Mouse (Mus musculus): ENCODE data around the gene Fam25c. TPM values are rescaled to one million over a fixed set of nuclear protein-coding genes. Genes with fewer than 3 reads are reported as not detected.

The Fam25c gene
- total and polyA plus RNA-seq, 2 experiments from 2014 or later: not detected

DNA sequence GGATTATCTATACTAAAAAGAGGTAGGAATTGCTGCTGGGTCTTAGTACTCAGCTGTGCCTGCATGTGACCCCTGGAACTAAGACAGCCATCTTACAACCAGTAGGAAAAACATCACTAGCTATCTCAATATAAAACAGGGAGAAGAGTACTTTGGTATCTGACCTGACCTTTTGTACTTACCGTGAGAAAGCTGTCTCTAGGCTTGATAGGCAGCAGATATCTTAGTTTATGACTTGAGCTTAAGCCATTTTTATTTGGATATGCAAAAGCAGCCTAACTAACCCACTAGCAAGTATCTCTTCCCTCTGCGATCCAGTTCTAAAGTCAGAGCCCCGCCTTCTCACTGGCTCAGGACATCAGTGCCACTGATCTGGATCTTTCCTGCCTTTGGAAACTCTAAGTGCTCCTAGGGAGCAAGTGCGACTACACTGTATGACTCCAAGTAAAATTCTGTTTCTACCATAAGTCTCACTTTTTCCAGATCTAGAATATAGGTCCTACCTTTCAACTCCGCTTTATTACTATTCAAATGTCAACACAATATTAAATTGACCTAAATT lies 52.5 kb downstream of the Fam25c start:
- no peaks in the 10 kb centered on the region for H3K4me1 ChIP-seq (ENCODE audit: insufficient read depth, low read length)
- no peak for DNase-seq (ENCODE audit: low spot score)
- H3K4me2 ChIP-seq (ENCODE audit: low read depth, low read length, poor library complexity, severe bottlenecking): no peak overlapping the region
- H3K4me3 ChIP-seq (ENCODE audit: low read depth, low read length): no peak overlapping the region
- H3K27ac ChIP-seq (ENCODE audit: low read depth, low read length): no peak overlapping the region
- no peaks in the 10 kb centered on the region for H3K9me3 ChIP-seq (ENCODE audit: low read length)
- no peaks in the 10 kb centered on the region for H3K27me3 ChIP-seq (ENCODE audit: insufficient read depth, low read length)
- H3K36me3 ChIP-seq (ENCODE audit: insufficient read depth, low read length): no peaks in the 10 kb centered on the region
- no peak overlapping the region for H3K9ac ChIP-seq (replicated peaks; ENCODE audit: low read length, poor library complexity, severe bottlenecking)
- no peak for ATAC-seq (ENCODE audit: low FRiP score)
- no peak for TF ChIP-seq CTCF (IDR thresholded peaks at IDR 0.05)
- WGBS: 81% methylated on average over 5 of the region's 5 CpGs

Other genes with a start within 250 kb of the Fam25c start
- 0.09 and 0.33 TPM in 2 replicates for gene Npy4r, start 202.9 kb downstream of the Fam25c start, total RNA-seq (2014; rRNA removed)
- 0.10 and 0.21 TPM in 2 replicates for gene Npy4r, start 202.9 kb downstream of the Fam25c start, polyA plus RNA-seq (2015; fragmentation: Nextera tagmentation; extraction: Ambion mirVana)
- gene Gprin2, start 153.8 kb downstream of the Fam25c start, total RNA-seq (2014; rRNA removed): 44.6 and 49.3 TPM in 2 replicates
- gene Gprin2, start 153.8 kb downstream of the Fam25c start, polyA plus RNA-seq (2015; fragmentation: Nextera tagmentation; extraction: Ambion mirVana): 7.2 and 7.7 TPM in 2 replicates
- gene Syt15, start 135.8 kb downstream of the Fam25c start, total RNA-seq (2014; rRNA removed): 2.1 and 2.6 TPM in 2 replicates
- 0.80 and 0.96 TPM in 2 replicates for gene Syt15, start 135.8 kb downstream of the Fam25c start, polyA plus RNA-seq (2015; fragmentation: Nextera tagmentation; extraction: Ambion mirVana)
- gene Shld2, start 44.9 kb downstream of the Fam25c start, total RNA-seq (2014; rRNA removed): 6.4 and 8.2 TPM in 2 replicates
- 6.9 and 8.5 TPM in 2 replicates for gene Shld2, start 44.9 kb downstream of the Fam25c start, polyA plus RNA-seq (2015; fragmentation: Nextera tagmentation; extraction: Ambion mirVana)
- 185 and 192 TPM in 2 replicates for gene Glud1, start 44.7 kb downstream of the Fam25c start, total RNA-seq (2014; rRNA removed)
- gene Glud1, start 44.7 kb downstream of the Fam25c start, polyA plus RNA-seq (2015; fragmentation: Nextera tagmentation; extraction: Ambion mirVana): 114 TPM in 2 replicates
- 14.3 and 22.3 TPM in 2 replicates for gene Sncg, start 19.4 kb upstream of the Fam25c start, total RNA-seq (2014; rRNA removed)
- 26.1 and 36.8 TPM in 2 replicates for gene Sncg, start 19.4 kb upstream of the Fam25c start, polyA plus RNA-seq (2015; fragmentation: Nextera tagmentation; extraction: Ambion mirVana)
- gene Mmrn2, start 20.0 kb upstream of the Fam25c start, total RNA-seq (2014; rRNA removed): 2.9 TPM in 2 replicates
- 2.1 and 2.6 TPM in 2 replicates for gene Mmrn2, start 20.0 kb upstream of the Fam25c start, polyA plus RNA-seq (2015; fragmentation: Nextera tagmentation; extraction: Ambion mirVana)
- 42.5 and 50.8 TPM in 2 replicates for gene Bmpr1a, start 147.9 kb upstream of the Fam25c start, total RNA-seq (2014; rRNA removed)
- gene Bmpr1a, start 147.9 kb upstream of the Fam25c start, polyA plus RNA-seq (2015; fragmentation: Nextera tagmentation; extraction: Ambion mirVana): 13.9 and 14.0 TPM in 2 replicates
- gene 9230112D13Rik, start 167.4 kb upstream of the Fam25c start, total RNA-seq (2014; rRNA removed): not detected in 2 replicates
- not detected in 2 replicates for gene 9230112D13Rik, start 167.4 kb upstream of the Fam25c start, polyA plus RNA-seq (2015; fragmentation: Nextera tagmentation; extraction: Ambion mirVana)
- gene Ldb3, start 233.2 kb upstream of the Fam25c start, total RNA-seq (2014; rRNA removed): 1.6 and 1.7 TPM in 2 replicates
- gene Ldb3, start 233.2 kb upstream of the Fam25c start, polyA plus RNA-seq (2015; fragmentation: Nextera tagmentation; extraction: Ambion mirVana): 1.1 and 1.2 TPM in 2 replicates
- not detected in 2 replicates for gene Opn4, start 244.7 kb upstream of the Fam25c start, total RNA-seq (2014; rRNA removed)
- 0.10 and 0.14 TPM in 2 replicates for gene Opn4, start 244.7 kb upstream of the Fam25c start, polyA plus RNA-seq (2015; fragmentation: Nextera tagmentation; extraction: Ambion mirVana)